Mouse (Mus musculus) B cell, adult 67 days (primary cell): ENCODE results near the gene Mrpl46. TPM values are rescaled to one million over a fixed set of nuclear protein-coding genes. Genes with fewer than 3 reads are reported as not detected.

ENCODE experiments used
- total RNA-seq, 2 experiments: library from RNA; stranded (reverse); gene quantifications; 4 replicates each; pipeline ENCODE4 v1.2.4; 2023

Mrpl46 gene
- 10 to 100 TPM; 21.8 to 23.9 TPM for total RNA-seq

DNA sequence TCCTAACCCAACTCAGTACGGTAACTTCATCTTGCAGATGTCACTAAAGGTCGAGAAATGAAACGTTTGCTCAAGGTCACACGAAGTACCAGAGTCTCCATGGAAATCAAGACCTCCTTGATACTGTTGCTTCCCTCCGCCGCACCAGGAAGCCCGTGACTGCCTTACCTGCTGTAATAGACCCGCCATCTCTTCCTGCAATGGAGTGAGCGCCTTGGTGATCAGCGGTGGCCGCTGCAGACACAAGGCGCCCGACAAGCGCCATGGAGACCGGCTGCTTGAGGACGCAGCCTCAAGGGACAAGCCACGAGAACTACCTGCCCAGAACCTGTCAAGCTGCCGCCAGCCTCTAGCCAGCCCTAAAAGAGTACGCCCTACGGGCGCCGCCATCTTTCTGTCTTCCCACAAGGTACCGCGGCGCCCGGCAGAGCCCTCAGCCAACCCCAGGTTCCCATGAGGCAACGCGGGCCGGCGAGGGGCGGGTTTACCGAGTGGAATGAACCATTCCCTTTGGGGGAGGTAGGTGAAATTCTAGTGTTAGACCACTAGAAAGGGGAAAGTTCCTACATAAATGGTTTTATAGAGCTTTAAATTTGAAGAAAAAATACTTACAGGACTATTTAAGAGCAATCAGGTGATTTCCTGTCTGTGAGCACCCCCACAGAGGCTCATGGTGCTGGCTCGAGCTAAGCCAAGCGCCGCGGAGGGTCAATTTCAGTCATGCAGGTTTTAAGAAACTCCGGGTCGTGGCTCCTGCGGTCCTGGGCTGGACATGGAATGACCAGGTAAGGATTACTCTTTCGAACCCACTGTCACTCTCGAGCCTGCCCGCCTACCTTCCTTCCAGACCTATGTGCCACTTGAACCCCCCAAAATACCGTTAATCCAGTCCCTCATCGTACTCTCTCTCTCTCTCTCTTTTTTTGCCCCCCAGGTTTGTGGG is at the start of gene Mrpl46, which contains the start of gene Mrps11:
TSS of gene Mrpl46 (minus strand) at position 893 of the 943 bp plus-strand sequence.
TSS of gene Mrps11 (plus strand) at position 481 of the 943 bp plus-strand sequence.

GRCm38 (mm10) chr7:78737614-78738210 is 45.6 kb downstream of the Mrpl46 start, which contains the start of gene Ntrk3:
TSS of gene Ntrk3 (minus strand) at chr7:78738012.

Other genes with a start within 250 kb of the Mrpl46 start
- not detected for gene Ntrk3, start 45.5 kb downstream of the Mrpl46 start, total RNA-seq
- gene Mrps11, start 412 bp downstream of the Mrpl46 start, total RNA-seq = 10 to 100 TPM; 25.7 to 28.8 TPM
- 10 to 100 TPM; 18.0 to 23.0 TPM for gene Det1, start 63.7 kb upstream of the Mrpl46 start, total RNA-seq
- gene Aen, start 112.3 kb upstream of the Mrpl46 start, total RNA-seq = 10 to 100 TPM; 26.3 to 38.2 TPM
- gene Isg20, start 129.9 kb upstream of the Mrpl46 start, total RNA-seq = 10 to 100 TPM; 15.9 to 20.0 TPM